Mouse (Mus musculus) right cerebral cortex, postnatal 4 days (tissue): Measurements from ENCODE around the gene Agap1.

ENCODE experiments used
- DNase-seq: peaks from one replicate; pipeline ENCODE4 v3.0.0-alpha.2; 2022

The Agap1 gene

DNA sequence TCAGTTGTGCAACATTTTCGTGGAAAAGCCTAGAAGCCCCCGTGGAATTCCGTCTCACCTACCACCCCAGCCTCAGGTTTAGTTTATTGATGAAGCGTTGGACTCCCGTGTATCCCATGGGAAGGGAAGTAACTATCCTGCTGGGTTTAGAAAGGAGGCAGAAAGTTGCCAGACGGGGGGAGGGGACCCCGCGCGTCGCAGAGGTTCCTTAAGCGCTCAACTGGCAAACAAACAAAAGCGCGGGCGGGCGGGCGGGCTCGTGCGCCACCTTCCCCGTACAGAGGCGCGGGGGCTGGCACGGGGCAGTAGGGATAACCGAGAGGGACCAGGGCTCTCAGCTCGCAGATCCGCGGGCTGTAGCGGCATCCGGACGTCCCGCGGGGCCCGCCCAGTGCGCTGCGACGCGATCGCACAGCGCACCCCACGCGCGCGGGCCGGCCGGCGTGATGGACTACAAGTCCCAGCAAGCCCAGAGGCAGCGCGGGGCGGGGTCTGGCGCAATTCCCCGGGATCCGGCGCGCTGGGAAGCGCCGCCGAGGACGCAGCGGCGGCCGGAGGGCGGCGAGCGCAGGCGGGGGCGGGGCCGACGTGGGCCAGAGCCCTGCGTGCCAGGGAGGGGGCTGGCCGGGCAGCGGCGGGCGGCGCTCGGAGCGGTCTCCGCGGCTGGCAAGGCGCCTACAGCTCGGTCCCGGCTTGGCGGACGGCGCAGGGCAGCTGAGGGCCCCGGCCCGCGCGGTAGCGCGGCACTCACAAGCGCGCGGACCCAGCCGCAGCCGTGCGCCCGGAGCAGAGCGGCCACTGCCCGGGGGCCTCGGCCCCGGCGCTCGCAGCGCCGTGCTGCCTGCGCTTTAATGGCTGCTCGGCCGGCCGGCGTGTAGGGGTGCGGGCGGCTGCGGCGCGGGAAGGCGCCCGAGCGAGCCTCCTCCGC, at the start of gene Agap1:
Agap1 (plus strand) TSS at position 611 of the 928 bp plus-strand sequence.
- peak; percentile 95 for DNase-seq

DNA sequence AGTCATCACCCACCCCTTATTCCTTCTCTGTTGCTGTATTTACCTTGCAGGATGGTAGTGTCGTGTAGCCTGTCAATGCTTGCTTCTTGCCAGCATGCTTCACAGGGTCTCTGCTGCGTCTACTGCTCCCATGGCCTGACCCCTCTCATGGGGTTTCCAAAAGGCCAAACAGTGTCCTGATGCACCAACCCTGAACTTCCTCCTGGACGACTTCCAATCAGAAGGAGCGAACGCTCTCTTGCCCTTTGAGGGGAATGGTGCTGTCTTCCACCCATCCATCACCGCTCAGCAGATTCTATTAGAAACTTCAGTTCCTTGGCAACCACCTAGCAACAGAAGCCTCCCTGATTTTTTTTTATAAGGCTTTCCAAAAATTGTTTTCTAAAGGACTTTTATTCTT, 48.6 kb upstream of the Agap1 start:
- DNase-seq: no peak

DNA sequence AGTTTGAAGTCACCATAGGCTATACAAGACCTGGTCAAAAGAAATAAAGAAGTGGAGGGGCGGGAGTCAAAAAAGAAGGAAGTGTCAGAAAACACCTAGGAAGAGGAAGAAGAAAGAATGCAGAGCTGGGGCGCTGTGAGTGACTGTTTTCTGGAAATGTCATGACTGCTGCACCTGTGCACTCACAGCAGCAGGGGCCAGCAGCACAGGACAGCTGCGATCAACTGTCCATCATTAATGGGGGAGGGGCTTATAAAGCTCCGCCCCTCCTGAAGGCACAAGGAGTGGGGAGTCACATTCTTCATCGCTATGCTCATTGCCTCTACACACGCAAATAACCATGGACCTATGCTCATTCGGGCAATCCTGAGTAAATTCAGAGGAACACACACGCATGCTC, 46.6 kb upstream of the Agap1 start:
- no peak for DNase-seq

DNA sequence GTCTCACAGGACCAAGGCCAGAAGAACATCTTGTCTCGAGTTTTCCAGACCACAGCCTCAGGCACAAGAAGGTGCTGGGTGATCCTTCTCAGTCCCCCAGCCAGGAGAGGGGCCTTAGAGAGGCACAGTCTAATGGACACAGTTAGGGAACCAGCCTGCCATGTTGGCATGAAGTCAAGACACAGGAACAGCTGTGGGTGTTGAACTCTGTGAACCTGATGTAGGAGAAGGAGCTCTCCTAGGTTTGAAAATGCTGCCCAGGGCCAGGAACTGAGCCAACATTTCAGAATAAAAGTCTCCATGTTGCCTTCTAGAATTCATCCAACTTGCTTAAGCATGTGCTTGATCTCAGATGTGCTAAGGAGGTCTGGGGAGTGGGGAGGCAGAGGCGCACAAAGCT, 41.5 kb upstream of the Agap1 start:
- no peak for DNase-seq

DNA sequence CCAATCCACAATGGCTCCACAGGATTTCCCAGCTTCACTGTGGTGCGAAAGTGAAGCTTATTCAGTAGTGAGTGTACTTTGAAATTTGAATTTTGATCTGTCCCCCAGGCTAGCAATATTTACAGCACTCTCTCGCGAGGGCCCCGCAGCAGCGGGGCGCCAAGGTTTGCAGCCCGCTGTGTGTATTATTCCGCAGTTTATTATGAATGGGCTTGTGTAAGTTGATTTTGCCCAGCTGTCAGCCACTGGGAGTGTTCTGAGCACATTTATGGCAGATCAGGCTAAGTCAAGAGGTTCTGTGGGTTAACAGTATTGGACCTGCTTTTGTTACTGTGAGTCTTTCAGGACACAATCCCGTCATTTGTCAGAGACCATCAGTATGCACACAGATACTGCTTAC, 40.0 kb upstream of the Agap1 start:
- DNase-seq: no peak

DNA sequence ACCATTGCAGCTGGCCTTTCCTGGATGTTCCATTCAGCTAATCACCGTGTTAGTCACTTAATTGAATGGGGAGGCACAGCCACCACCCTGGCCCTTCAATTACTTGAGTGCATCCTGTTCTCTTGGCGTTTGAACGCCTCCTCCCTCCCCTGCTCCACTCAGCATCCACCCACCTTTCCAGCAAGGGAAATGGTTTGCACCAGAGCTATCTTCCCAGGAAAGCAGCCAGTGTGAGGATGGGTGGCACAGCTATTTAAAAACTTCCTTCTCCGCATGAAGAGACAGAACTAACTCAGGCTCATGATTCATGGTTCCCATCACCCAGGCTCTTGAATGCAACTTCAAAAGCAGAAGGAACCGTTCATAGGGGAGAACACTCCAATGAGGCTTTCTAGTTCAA, 37.7 kb upstream of the Agap1 start:
- no peak for DNase-seq

DNA sequence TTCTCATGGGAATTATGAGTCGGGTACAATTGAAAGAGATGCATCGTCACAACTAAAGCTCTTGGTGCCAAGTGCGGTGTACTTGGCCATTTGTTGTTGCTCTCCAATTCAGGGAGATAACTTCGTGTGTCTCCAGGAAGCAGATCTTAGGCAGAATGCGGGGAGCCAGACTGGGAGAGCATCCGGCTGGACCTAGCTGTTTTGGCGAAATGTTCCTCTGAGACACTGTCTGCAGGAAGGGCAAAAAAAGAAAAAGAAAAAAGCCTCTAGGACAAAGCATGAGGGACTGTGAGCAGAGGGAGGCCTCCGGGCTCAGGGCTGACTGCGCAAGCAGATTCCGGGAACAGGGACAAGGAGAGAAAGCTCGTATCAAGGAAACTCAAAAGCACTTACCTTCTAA, 34.0 kb upstream of the Agap1 start:
- DNase-seq: no peak

DNA sequence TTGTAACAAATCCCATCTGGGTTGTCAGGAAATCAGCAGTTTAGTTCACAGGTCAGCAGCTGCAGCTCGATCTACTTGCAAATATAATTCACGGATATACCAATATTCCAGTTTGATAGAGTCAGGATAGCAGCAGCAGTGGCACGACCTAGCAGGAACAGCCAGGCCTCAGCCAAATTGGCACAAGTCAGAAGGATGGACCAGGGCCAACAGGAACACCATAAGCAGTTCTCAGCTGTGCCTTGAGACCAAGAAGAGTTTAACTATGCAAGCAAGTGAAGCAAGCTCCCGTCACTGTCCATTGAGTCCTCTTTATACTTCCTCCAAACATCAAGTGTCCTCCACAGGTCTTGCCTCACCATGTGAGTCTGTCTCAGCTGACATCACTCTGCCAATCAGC, 33.2 kb upstream of the Agap1 start:
- no peak for DNase-seq

DNA sequence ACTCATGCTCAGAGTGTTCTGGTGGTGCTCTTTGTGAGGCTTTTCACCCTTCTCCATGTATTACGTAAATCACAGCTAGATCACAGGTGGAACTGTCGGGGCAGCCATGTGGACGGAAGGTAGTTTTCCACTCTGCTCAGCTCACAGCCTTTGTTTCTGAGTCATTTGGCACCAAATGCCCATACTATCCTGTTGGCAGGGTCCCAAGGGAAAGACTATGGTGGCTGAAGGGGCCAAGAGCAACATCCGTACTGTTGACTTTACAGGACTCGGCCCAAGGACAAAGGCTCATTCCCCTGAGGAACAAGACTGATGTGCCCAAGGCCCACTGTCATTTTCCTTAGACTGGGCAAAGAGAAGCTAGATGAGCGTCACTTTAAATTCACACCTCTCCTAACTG, 30.0 kb upstream of the Agap1 start:
- DNase-seq: no peak

DNA sequence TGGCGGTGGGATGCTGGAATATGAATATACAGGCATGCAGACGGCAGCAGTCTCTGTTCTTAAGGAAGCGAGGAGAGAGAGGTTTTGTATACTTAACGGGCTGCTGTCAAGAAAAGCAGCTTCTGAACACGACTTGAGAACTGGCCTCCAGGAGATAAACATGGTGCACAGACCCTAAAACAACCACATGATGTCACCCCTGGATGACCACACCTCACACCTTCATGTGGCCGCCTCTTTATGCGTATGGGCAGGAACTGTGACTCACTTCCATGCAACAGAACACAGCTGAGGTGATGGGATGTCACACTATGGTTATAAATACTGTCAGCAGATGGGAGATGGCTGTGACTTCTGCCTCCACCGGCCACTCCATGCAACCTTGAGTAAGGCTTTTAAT, 28.5 kb upstream of the Agap1 start:
- DNase-seq: no peak

DNA sequence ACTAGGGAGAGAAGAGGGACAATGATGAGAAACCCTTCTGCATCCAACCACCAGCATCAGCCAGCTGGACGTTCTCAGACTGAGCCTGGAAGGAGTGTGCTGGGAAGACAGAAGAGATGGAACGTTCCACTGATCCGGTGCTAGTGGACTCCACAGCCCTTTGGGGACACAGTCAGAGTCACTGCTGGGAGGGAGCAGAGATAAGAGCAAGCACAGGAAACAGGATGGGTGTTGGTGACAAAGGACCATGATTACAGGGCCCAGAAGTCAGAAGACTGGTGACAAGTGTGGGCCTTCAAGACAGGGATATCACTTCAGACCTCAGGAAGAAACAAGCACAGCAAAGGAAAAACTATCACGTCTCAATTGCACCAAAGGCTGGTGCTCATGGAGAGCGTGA, 25.9 kb upstream of the Agap1 start:
- DNase-seq: no peak

DNA sequence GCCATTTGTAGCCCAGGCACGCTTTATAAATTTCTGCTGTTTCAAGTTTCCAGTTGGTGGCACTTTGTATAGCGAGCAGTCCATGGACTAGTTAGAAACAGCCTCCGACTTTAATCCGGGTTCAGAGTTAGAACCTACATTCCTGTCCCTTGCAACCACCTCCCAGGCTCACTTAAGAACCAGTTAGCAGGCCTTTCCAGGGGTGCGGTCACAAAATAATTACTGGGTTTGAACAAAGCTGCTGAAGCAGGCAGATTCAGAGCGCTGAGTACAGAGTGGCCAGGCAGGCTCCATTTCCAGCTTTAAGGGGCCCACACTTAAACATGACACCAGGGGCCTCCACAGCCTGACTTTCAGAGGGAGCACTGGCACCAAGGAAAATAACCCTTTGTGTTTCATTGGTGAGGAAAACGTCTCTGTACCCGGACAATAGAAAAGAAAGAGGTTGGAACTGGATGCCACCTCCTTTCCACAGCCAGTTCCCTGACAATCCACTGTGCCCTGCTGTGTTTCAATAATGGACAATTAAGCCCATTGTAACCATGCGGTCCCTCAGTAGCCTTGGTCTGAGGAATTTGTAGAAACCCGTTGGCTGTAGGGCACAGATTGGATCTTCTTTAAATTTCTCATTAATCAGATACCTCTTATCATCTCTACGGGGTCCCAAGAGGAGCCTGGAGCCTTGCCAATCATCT, 24.5 kb upstream of the Agap1 start:
- no peak for DNase-seq

DNA sequence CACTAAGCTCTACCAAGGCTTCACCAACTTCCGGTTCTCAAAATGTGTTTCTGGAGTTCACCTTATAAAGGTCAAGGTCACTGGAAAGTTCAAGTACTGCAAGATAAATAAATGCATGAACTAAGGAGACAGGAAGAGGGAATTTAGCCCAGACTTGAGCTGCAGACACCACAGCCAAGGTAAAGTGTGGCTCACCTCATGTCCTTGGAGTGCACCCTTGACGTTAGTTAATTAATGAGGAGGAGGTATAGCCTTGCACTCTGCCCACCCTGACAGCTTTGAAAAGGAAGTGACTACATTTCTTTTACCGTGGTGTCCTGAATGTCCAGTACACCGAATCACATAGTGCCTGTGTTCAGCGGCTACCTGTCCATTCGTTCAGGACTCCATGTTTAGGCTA, 15.3 kb upstream of the Agap1 start:
- no peak for DNase-seq

DNA sequence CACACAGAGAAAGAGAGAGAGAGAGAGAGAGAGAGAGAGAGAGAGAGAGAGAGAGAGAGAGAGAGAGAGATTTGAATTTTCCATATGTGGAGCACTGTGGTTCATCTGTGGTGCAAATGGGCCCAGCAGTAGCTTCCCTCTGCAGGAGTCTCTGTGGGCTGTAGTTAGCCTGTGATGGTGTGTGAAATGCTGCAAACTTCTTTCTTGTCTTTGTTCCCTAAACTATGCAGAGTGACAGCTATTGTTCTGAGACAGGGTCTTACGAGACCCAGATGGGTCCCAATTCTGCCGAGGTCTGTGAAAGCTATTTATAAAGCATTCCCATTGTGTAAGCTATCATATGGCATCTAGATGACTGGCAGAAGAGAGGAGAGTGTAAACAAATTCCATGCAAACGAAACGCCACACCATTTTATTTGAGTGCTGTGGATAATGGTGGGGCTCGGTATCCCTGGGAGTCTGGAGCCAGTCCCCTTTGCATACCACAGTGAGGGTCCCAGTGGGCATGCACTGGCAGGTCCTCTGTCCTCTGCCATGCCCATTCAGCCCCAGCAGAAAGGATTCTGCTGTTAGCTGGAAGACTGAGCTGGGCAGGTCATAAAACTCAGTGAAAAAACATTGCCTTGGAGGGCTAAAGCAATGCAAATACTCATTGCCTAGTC, 13.2 kb upstream of the Agap1 start:
- no peak for DNase-seq

DNA sequence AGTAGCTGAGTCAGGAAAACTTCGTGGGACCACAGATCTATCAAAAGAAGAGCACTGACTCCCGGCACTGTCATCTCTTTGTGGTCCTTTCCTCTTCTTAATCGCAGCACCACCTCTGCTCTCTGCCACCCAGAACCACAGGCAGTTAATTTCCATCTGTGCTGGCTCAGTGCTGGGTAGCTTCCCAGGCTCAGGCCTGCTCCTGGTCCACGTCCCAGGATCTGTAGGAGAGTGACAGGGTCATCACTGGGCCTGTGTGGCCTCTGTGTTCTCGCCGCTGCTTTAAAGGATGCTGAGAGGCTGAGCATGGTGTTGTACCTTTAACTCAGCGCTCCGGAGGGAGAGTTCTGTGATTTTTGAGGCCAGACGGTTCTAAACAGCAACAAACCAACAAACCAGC, 11.1 kb upstream of the Agap1 start:
- DNase-seq: no peak

DNA sequence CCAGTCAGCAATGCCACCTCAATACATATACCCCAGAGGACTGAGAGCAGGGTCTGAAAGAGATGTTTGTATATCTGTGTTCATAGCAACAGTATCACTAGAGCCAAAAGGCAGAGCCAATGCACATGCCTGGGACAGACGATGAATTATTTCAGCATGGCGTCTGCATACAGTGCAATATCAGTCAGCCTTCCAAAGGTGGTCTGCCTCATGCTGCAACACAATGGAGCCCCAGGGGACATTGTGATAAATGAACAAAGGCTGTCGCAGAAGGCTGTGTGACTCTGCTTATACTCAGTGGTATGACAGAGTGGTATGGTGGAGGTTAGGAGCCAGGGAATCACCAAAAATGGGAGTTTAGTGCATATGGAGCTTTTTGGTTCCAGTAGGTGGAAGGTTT, 10.6 kb upstream of the Agap1 start:
- DNase-seq: no peak

DNA sequence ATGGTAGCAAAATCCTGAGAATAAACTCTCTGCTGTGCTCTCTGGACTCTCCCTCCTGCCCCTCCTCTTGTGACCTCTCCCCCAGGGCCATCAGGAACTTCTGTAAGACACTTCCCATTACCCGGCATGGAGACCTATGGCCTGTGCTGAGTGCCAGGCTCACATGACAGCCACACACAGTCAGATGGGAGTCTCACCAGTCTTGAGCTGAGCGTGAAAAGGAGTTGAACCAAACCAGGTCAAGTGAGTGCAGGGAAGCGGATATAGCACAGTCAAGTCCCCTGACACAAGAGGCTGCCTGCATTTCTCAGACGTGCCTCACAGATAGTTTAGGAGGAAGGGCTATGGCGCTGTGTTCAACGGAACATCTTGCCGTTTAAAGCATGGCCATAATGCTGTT, 4.5 kb upstream of the Agap1 start:
- no peak for DNase-seq

DNA sequence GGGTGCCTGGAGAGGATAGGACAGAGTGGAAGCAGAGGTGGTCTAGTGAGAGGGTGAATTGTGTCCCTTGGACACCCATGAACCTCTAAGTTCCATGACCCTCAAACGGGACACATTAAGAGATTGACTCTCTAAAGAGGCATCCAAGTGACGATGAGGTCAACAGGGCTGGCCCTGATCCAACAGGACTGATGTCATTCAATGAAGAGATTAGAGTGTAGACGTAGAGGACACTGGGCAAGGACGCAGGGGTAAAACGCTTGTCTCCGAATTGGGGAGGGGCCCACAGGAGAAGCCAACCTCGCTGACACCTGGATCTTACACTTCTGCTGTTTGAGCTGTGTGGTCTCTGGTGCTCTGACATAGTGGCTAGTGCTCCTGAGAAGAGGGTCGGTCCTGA, 2.5 kb upstream of the Agap1 start:
- no peak for DNase-seq

DNA sequence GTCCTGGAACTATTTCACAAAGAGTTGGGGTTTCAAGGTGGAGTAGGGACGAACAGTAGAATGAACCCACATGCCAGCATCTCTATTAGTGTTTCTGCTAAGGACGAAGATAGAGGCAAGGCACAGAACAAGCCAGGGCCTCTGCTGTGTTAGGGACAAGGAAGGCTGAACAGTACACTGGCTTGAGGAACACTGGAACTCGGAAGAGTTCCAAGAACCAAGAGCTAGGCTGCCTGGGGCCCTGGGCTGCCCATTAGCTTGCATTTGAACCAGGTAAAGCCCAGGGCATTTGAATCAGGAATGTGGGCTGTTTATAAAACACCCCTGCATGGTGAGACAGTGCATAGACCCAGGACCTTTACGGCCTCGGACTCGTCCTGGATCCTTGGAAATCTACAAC, 940 bp upstream of the Agap1 start:
- no peak for DNase-seq

DNA sequence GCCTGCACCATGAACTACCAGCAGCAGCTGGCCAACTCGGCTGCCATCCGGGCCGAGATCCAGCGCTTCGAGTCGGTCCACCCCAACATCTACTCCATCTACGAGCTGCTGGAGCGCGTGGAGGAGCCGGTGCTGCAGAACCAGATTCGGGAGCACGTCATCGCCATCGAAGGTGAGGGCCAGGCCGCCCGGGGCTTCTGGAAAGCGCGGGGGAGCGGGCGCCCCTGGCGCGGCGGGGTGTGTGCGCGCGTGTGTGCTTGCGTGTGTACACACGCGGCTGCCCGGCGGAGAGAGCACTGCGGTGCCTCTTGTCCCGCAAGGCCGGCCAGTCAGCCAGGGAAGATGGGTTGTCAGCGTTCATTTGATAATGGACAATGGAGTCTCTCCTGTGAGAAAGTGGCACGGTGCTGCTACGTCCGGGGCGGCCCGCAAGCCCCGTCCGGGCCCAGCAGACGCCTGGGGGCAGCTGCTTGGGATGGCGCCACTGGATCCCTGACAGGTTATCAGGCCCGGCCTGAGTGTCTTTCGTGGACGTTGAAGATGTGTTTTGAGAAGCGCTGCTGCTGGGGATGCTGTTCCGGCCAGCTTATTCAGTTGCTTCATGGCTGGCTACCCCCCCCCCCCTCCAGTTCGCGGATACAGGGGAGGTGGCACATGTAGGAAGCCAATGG, 950 bp downstream of the Agap1 start:
- DNase-seq: peak; percentile 57

DNA sequence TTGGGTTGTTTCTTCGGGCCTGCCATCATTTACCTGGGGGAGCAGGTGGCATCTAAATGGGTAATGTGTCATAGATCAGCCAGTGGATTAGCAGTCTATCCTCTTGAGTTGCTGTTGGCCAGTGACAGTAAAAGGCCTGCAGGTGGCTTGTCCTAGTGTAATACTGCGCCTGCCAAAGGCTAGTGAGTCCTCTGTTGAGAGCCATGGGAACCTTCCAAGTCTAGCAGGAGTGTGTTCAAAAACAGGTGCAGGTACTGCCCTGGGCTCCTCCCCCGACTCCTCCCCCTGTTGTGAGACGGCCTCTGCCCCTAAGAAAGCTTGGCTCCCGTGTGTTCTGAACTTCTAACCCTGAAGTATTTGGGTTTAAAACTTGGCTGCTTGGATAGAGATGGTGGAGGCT, 1.9 kb downstream of the Agap1 start:
- no peak for DNase-seq

DNA sequence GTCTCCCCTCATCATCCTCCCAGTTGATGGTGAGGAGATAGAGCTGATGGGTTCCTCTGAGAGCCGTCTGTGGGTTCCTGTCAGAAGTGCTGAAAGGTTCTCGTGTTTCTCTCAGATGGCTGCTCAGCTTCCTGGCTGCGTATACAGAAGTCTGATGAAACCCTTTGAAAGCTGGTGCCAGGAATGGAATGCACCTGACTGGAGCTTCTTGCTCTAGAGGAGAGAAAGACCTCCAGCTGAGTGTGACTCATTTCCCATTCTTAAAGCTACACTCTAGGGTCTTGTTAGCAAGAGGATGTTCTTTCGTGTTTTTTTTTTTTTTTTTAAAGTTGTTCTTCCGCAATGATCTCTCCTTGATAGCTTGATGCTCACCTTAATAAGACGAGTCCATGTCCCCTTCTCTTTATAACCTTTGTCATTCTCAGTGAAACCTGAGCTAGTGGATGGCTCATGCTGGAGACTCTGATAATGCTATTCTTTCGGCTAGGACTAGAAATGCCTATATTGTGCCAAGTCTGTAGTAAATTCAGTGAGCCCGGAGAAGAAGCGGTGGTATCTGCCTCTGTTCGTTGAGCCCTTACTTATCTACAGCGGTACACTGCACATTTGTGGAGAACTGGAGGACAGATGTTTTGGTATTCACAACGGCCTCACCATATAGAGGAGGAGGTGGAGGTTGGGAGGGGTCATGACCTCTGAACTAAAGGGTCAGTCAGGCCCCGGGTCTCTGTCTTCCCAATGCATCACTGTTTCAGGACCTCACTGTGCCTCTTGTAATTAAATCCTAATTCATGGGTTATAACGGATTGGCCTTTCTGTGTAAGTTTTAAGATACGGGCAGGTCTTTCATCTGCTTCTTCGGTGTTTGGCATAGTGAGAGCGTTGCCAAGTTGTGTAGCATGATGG, 2.8 kb downstream of the Agap1 start:
- no peak for DNase-seq
